Mouse (Mus musculus) gastrocnemius, postnatal 4 days (tissue): ENCODE measurements around the gene Nkx3-2. TPM values are rescaled to one million over a fixed set of nuclear protein-coding genes. Genes with fewer than 3 reads are reported as not detected.

Source experiments
- DNase-seq, 2 experiments: peaks; one replicate each; pipeline ENCODE4 v3.0.0; 2021 to 2022; ENCODE audit warnings: low spot score in 2 of 2, mixed read lengths in 2 of 2
- total RNA-seq, 2 experiments: library from RNA; stranded (reverse); gene quantifications; 2 replicates each; pipeline ENCODE4 v1.2.3; 2021

The Nkx3-2 gene
- total RNA-seq, 2 experiments from 2014 or later: 0.15 to 0.26 TPM

DNA sequence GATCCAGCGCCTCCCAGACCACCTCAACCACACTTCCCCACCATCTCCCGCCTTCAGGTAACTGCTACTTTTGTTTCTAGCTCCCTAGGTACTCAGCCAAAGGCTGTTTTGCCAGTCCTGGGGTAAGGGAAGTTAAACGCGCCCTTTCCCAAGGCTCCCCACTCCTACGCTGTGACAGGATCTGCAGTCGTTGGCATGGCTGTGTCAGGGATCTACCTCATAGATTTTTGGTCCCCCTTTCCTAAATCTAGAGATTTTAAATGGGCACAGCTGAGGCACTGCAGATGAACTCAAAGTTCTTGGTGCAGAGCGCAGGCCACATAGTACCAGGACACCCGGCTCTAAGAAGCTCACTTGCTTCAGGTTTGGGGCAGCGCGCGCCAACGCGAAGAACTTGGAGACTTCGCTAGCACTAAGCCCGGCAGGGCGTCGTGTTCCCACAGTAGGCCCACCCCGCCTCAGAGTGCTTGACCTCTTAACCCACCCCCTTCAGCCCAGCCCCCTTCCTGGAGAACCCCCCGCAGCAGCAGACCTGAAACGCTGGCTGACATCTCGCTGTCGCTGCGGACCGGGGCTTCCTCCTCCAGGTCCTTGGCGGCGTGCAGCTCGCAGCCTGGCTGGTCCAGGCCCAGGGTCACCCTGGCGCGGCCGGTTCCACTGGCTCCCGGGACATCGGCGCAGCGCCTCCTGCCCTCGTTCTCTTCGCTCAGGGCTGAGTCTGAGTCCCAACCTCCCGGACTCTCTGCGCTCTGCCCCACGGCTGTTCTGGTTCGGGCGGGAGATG lies 1.2 kb downstream of the Nkx3-2 start:
- DNase-seq: no peak

DNA sequence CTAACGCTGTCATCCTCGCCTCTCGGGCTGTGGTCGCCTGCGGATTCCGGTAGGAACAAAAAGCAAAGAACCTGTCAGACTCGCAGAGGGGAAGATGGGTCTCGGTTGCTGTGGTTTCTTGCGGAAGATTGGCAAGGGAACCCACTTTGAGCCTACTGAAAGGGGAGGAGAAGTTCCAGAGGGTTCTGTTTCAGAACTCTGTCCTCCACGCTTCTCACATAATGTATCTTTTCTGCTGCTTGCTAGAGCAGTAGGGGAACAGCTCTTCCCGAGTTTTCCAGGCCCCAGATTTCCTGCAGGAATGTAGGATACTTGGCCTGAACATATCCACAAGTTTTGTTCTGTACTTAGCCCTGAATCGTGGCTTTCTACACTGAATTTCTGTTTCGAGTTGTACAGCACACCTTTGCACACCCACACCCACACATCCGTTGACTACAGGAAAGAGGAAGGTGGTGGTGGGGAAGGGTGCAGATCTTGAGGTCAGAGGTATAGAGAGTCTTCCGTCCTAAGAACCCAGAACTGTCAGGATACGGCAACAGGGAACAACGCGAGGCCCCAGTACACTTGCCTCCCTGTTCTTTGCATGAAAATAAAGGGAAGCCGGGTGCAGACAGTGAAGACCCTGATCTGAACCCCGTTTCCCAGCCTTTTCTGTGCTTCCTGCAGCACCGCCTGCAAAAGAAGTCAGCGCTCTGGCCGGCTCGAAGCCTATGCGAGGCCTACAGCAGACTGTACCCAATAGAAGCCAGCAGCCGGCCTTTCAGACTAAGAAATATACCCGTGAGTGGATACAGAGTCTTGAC lies 2.0 kb downstream of the Nkx3-2 start:
- no peak for DNase-seq

DNA sequence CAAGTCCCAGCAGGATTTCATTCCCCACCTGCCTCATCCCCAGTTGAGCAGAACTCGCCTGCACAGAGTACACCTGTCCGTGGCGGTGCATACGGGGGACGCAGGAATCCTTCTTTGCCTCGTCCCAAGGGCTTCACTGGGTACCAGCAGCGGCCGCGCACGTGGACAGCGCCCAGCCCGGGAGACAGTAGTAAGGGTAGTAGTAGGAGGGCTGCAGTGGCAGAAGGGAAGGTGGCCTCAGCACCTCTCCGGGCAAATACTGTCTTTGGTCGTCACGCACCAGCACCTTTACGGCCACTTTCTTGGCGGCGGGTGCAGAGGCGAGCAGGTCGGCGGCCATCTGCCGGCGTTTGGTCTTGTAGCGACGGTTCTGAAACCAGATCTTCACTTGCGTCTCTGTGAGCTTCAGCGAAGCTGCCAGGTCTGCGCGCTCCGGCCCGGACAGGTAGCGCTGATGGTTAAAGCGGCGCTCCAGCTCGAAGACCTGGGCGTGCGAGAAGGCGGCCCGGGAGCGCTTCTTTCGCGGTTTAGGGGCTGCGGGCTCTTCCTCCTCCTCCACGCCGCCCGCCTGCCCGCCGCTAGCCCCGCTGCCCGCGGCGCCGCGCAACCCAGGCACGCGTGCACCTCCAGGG lies 2.7 kb downstream of the Nkx3-2 start:
- DNase-seq: no peak

DNA sequence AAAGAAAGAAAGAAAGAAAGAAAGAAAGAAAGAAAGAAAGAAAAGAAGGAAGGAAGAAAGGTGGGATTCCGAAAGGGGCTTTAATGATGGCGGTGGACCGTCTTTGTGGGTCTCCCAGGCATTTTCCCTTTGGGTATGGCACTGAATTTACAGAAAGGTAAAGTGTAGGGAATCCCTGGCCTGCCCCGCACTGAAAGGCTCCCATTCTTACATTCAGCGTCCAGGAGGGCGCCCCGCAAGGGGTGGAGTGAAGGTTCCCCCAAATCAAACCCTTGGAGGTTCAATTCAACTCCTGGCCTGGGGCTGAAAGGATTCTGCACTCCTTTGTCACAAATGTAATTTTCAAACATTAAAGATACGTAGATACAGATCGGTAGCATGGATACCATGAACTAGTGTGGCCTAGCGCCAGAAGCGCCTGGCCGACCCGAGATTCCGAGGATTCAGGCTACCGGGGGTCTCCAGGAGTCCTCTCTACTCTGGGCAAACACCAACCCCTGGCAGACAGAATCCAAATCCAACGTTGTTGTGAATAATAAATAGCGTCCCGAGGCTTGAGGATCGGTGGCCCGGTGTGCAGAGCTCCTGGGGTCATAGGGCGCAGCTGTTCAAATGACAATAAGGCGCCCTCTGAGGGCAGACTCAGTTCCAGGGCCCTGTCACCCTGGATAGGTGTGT lies 3.3 kb downstream of the Nkx3-2 start:
- DNase-seq: no peak

DNA sequence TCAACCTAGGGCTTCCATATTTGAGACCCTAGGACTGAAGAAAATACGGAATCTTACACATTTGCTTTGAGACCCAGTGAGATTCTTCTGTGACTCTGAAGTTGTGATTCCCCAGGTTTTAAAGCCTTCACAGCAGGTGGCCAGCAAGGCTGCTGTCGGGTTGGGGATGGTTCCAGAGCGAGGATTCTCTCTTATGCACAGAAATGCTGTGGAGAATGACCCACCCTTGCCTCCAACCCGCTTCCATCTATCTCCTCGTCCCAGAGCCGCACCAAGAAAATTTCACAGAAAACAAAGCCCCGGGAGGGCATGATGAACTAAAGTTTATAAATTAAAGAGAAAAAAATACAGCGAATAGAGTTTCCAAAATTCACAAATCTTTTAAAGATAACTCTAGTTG lies 4.2 kb downstream of the Nkx3-2 start:
- DNase-seq: no peak

DNA sequence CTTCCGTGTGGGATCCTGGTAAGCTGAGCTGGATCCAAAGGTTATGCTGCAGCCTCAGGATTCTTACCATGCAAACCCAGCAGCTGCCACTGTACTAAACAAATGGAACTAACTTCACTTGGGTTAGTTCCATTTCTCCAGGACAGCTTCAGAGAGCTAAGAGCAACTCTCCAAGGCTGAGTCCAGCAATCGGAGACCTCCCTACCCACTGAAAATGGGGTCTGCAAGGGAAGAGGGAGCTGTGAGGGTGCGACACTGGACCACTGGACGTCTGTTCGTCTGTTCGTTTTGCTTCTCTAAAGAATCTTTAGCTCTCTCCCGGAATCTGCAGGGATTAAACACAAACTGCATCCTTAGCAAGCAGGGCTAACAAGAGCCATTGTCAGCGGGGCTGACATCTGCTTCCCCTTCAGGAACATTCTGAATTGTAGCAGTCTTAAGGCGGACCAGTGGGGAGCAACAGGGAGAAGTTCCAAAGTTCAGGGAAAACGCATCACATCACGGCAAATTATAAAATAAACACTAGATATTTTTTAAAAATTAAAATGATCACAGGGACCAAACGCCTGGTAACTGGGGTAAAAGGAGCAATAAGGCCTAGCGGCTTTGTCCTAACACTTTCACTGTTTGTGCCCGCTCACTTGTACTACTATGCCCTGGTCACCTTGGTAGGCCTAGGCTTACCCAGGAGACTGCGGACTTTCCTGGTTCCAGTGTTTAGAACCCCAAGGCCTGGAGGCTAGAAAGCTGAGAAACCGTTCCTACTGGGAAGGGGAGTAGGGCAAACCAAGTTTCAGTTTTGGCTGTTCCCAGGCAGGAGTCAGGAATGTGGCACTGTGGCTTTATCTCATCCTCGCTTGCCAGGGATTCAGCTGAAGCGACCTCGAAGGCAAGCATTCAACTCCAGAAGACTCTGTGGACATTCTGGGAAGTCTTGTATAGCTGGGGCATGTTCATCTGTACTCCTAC lies 5.3 kb downstream of the Nkx3-2 start:
- no peak for DNase-seq

DNA sequence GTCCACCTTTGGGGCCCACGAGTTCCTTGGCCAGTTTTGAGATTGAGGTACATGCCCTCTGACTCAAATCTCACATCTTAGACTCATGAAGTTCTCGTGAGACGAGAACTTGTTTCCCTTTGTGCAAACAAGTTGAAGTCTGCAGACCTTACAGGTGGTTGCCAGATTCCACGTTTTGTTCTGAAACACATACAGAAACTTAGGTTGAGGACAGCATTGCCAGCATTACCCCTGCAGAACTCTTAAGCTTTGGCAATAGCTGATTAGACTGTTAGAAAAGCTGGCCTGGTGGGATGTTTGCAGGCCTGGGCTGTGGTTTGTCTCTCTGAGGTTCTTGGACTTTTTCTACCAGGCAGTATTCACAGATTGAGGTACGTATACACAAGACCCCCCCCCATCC lies 7.0 kb downstream of the Nkx3-2 start:
- DNase-seq: no peak

DNA sequence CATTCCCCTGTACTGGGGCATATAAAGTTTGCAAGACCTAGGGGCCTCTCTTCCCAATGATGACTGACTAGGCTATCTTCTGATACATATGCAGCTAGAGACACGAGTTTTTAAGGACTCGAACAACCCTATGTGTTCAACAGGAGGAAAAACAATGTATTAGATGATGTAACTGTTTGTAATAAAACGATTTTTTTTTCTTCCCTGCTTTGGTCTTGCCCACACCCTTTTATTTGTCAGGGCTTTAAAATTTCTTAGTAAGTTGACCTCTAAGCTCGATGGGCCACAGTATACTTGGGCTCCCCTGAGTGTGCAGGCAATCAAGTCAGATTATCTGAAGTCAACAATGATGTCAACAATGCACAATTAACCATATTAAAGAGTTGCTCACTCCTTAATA lies 7.9 kb downstream of the Nkx3-2 start:
- no peak for DNase-seq

DNA sequence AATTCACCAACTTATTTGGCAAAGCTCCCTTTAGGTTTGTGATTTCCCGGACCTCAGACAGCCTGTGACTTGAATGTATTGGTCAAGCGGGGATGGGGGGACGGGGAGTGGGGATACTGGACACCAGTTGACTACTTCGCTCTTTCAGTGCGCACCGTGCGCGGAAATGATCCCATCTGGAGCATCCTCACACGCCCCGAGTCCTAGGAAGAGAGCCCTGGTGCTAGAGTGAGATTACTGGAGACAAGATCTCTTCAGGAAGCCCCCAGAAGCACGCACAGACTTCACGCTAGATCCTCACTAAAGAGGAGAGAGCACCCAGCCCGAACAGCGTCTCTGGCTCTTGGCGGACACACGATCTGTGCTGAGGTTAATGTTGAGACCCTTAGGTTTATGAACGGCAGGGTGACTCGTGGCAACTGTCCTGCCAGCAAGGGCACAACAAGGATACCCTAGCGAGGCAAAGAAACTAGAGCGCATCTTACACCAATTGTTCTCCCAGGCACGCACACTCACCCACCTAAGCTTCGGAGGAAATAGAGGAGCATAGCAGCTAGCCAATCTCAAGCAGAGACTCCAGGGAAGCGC lies 8.8 kb downstream of the Nkx3-2 start:
- DNase-seq: no peak

DNA sequence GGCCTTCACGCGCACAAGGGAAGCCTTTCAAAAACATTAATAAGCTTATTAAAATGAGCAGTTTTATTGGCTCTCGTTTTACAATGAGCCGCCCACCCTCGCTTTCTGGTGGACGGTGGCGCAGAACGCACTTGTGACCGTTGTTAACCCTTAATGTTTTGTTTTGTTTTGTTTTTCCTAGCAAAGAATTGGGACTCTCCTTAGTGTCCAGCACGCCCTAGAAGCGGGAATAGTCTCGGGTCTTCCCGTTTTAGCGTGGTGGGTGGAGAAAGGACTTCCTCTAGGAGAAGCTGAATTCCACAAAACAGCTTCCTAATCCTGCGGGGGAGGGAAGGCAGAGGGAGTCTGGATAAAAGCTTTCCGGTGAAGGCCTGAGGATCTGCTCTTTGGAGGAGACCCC lies 9.5 kb downstream of the Nkx3-2 start:
- DNase-seq: no peak

DNA sequence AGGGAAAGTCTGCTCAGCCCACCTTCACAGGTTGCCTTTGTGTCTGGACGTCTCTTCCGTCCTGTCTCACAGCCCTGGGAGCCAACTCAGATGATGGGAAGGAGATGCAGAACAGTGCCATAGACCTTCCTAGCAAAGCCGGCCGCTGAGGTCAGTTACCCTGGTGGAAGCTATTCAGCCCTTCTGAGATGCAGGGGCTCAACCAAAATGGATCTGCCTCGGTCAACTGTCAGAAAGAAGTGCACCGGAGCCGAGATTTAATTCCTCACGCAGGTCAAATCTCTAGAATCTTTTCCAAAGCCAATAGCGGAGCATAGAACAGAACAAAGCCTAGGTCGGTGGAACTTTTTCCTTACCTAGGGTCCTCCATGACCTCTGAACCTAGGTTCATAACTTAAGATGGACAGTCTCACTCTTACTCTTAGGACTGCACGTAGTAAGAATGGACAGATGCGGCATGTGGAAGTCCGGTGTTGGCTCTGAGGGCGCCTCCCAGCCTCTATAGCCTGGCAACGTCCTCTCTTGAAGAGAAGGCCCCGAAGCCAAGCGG lies 10.0 kb downstream of the Nkx3-2 start:
- no peak for DNase-seq

DNA sequence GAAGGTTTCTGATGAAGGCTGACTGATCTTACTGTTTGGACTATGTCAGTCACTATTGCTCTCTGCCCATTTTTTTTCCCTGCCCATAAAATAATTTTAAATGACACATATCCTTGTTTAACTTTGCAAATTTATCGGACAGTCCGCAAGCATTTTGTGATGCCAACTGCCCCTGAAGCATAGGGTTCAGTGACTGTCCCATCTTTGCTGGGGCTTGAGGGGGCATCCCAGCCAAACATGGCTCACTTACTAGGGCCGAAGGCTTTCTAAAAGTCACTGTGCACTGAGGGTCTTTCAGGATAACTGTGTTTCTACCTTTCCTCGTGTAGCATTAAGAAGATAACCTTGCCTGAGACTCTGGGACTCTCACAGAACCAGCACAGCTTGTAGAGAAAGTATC lies 11.6 kb downstream of the Nkx3-2 start:
- DNase-seq: no peak

DNA sequence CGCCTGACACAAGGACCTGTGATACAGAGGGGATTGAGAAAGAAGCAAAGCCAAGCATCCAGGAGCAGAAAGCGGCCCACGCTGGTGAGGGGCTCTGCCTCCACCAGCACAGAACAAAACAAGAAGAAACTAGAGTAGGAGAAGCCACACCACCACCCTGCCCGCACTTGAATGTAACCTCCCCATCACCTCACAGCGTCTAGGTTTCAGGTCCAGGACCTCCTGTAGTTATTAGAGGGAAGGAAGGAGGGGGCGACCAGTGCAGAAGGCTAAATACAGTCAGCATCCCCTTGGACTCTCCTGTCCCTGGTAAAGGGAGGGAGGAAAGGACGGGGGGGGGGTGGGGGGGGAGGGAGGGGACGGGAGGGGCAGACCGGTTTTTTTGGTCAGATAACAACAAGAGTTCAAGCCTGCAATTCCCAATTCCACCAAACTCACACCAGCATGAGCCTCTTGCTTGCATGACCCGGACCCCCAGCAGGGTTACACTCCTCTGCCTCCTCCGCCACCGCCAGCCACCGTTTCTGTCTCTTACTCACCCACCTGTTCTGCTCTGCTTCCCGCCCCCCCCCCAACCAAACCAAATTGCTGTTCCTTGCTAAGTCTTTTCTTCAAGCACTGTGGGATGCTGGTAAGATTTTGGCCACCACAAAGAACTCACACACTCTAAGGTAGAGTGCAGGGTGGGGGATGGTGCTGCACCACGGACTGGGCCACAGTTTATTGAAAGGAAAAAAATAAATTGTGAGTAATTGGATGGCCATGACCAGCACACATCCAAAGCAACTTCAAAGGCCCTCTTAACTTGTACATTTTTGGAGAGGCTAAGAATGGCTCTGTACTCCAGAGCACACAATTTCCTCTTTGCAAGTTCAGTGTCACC lies 19.2 kb downstream of the Nkx3-2 start:
- no peak for DNase-seq

DNA sequence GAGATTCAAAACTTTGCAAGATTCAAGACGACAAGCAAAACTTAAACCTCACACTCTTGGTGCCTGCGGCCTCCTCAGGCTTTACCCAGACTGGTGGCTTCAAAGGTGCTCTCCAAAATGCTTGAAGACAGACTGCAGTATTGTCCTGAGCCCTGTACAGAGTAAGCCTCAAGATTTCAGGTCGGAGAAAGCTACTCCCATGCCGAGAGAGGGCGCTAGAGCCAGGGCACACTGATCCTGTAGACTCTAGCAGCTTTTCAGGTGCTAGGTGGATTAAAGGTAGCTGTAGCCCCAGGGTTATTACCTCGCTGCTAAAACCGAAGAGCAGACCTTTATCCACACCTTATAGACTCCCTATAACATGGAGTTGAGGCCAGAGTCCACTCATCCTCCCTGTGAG lies 20.1 kb downstream of the Nkx3-2 start:
- DNase-seq: no peak

DNA sequence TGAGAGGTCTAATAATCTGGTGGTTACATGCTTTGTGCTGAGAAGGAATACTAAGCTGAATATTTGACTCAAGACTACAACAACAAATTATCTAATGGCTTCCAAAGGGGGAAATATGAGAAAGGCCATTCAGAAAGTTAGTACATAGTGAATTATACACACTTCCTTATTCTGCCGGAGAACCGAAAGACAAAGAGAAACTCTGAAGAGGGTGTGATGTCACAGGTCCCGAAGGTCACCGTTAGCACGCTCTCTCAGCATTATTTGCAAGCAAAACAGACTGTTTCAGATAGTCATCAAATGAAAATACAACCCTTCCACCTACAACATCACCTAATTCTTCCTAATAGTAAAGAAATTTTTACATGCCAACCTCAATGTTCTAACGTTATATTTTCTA lies 25.5 kb downstream of the Nkx3-2 start:
- DNase-seq: no peak

DNA sequence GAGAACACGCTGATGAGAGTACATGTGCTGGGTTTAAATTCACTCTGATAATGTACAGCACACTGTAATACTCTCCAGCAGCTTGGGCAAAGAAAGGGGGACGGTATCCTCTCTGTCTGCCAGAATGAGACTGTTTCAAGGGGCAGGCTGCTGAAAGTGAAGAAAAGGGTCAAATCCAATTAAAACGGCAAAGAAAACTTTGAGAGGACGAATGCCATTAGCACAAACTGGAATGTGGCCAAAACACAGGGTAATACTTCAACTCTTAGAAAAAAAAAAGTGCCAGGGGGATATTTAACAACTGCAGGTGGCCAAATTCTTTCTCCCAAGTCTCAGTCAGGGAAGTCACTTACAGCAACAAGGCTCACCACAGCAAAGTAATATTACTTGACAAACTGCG lies 27.3 kb downstream of the Nkx3-2 start:
- no peak for DNase-seq

DNA sequence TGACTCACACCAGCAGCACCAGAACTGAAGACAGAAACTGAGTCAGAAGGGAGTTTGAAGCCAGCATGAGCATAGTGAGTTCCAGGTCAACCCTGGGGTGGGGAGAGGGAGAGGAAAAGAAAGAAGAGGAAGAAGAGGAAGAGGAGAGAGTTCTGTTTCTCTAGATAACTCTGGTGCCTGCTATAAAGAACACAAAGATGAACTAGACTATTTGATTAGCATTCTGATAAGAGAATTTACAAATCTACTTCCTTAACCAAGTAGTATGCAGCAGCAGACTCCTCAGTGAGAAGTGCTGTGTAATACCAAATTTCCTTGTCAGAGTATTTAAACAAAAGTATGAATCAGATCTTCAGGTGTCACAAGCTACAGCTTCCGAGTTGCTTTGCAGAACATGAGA lies 37.3 kb downstream of the Nkx3-2 start:
- no peak for DNase-seq

DNA sequence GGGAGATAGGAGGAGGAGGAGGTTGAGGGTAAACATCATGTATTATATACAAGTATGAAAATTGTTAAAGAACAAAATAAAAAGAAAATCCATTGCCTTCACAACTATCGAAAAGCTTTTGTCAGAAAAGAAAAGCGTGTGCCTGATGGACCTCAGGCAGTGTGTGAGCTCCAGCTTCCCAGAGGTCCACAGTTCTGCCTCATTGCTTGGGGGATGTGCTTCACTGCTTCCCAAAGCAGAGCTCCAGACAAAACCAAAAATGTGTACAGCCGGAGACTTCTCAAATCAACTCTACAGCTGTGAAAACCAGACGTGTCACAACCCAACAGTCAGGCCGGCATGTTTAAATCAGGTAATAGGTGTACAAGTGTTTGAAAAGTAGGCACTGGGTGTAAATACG lies 38.7 kb downstream of the Nkx3-2 start:
- DNase-seq: no peak
